Mouse (Mus musculus): ENCODE measurements around the gene Gm9936.

Gene Gm9936

GRCm38 (mm10) chr5:114836886-114837285 is 21.6 kb downstream of the Gm9936 start:
- no peak for DNase-seq (ENCODE audit: low read depth)

GRCm38 (mm10) chr5:114829740-114830139 is 28.7 kb downstream of the Gm9936 start:
- no peak for DNase-seq (ENCODE audit: low read depth)

GRCm38 (mm10) chr5:114827427-114827826 is 31.1 kb downstream of the Gm9936 start:
- no peak for DNase-seq (ENCODE audit: low read depth)

GRCm38 (mm10) chr5:114825978-114826691 is 32.3 kb downstream of the Gm9936 start:
- no peak for DNase-seq (ENCODE audit: low read depth)

- peak; percentile 24 for DNase-seq (ENCODE audit: low read depth)
Observed at GRCm38 (mm10) chr5:114824197-114824596, 34.3 kb downstream of the Gm9936 start.

- DNase-seq (ENCODE audit: low read depth): peak; percentile 26
Observed at GRCm38 (mm10) chr5:114822796-114823688, 35.4 kb downstream of the Gm9936 start, which contains the start of gene 1500011B03Rik. 1500011B03Rik (minus strand) TSS chr5:114823468.

- no peak for DNase-seq (ENCODE audit: low read depth)
Observed at GRCm38 (mm10) chr5:114818124-114818523, 40.4 kb downstream of the Gm9936 start.

GRCm38 (mm10) chr5:114816599-114816998 is 41.9 kb downstream of the Gm9936 start:
- no peak for DNase-seq (ENCODE audit: low read depth)

- peak; percentile 43 for DNase-seq (ENCODE audit: low read depth)
Observed at GRCm38 (mm10) chr5:114813525-114814181, 44.8 kb downstream of the Gm9936 start.

- DNase-seq (ENCODE audit: low read depth): no peak
Observed at GRCm38 (mm10) chr5:114809826-114810225, 48.7 kb downstream of the Gm9936 start.

- DNase-seq (ENCODE audit: low read depth): no peak
Observed at GRCm38 (mm10) chr5:114809181-114809756, 49.2 kb downstream of the Gm9936 start.

- no peak for DNase-seq (ENCODE audit: low read depth)
Observed at GRCm38 (mm10) chr5:114808385-114808784, 50.1 kb downstream of the Gm9936 start.

- no peak for DNase-seq (ENCODE audit: low read depth)
Observed at GRCm38 (mm10) chr5:114807893-114808292, 50.6 kb downstream of the Gm9936 start.

GRCm38 (mm10) chr5:114807468-114807867 is 51.0 kb downstream of the Gm9936 start:
- peak; percentile 19 for DNase-seq (ENCODE audit: low read depth)

- DNase-seq (ENCODE audit: low read depth): no peak
Observed at GRCm38 (mm10) chr5:114807063-114807462, 51.4 kb downstream of the Gm9936 start.

- no peak for DNase-seq (ENCODE audit: low read depth)
Observed at GRCm38 (mm10) chr5:114806636-114807035, 51.8 kb downstream of the Gm9936 start.

Data from fibroblast of lung, adult 2 months (primary cell).